Mouse (Mus musculus) forebrain, embryonic 10.5 days (tissue): ENCODE measurements around the gene Ocln. TPM values are rescaled to one million over a fixed set of nuclear protein-coding genes. Genes with fewer than 3 reads are reported as not detected.

ENCODE experiments used
- DNase-seq: peaks from one replicate; pipeline ENCODE4 v3.0.0-alpha.2; 2017; ENCODE audit warnings: low spot score; ENCODE audit errors: extremely low spot score
- H3K27ac ChIP-seq: fragments of 300-500 bp; sonication (generic); 2 replicates; pipeline ENCODE4 v1.5.1; 2016; ENCODE audit warnings: mild to moderate bottlenecking
- H3K27me3 ChIP-seq: fragments of 300-500 bp; sonication (generic); 2 replicates; pipeline ENCODE4 v1.6.1; 2016; ENCODE audit warnings: mild to moderate bottlenecking; ENCODE audit not compliant: poor library complexity, severe bottlenecking
- H3K36me3 ChIP-seq: fragments of 300-500 bp; sonication (generic); replicated peaks from 2 replicates; pipeline ENCODE4 v1.6.1; 2016; ENCODE audit warnings: mild to moderate bottlenecking, moderate library complexity
- H3K4me1 ChIP-seq: fragments of 300-500 bp; sonication (generic); 2 replicates; pipeline ENCODE4 v1.6.1; 2016
- H3K4me3 ChIP-seq: fragments of 300-500 bp; sonication (generic); 2 replicates; pipeline ENCODE4 v1.5.1; 2016; ENCODE audit warnings: mild to moderate bottlenecking, moderate library complexity
- H3K9me3 ChIP-seq: fragments of 300-500 bp; sonication (generic); 2 replicates; pipeline ENCODE4 v1.6.1; 2016; ENCODE audit warnings: mild to moderate bottlenecking, moderate library complexity
- WGBS: fragments of 180-500 bp; shearing (Covaris S2); methylation state at CpG from one replicate; pipeline ENCODE4 v1.1.7; 2016; 5-methylcytosine and 5-hydroxymethylcytosine counted together
- polyA plus RNA-seq: library from polyadenylated mRNA; unstranded; fragments of >200 nt; fragmentation: Nextera tagmentation; extraction: Ambion mirVana; gene quantifications from 2 replicates; pipeline ENCODE4 v1.2.1, GENCODE M21; 2016

Gene Ocln
- polyA plus RNA-seq, 1 experiment from 2014 or later: 3.6 TPM

DNA sequence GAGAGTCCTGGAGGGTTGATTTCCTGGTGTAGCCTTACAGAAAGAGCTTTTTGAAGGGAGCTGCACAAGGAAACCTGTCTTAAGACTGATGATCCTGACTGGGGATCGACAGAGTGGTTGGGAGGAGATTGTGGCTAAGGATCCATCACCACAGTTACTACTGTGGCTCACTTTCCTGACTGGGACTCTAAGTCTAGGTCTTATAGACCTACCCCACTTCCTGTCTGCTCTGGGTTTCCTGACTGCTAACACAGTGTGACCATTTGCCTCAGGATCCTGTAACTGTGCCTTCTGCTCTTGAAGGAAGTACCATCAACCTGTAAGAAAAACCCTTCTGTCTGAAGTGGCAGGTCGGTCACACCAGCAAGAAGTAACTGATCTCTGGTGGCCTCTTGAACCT, 18.2 kb upstream of the Ocln start:
- WGBS: 74% methylated on average over 2 of the region's 2 CpGs
- Histone ChIP-seq H3K4me1 (no peaks in the 10 kb centered on the region), H3K27me3 (no peaks in the 10 kb centered on the region), H3K9me3 (no peaks in the 10 kb centered on the region), H3K4me3 (no peak overlapping the region), H3K36me3 (no peaks in the 10 kb centered on the region), H3K27ac (no peak overlapping the region)
- DNase-seq: no peak

- DNase-seq: no peak
- Histone ChIP-seq H3K27ac (no peak overlapping the region), H3K4me1 (no peaks in the 10 kb centered on the region), H3K27me3 (no peaks in the 10 kb centered on the region), H3K36me3 (no peaks in the 10 kb centered on the region), H3K9me3 (no peaks in the 10 kb centered on the region), H3K4me3 (no peak overlapping the region)
- WGBS: 89% methylated on average over 1 of the region's 1 CpGs
Measured at GRCm38 (mm10) chr13:100568359-100568758, 15.8 kb upstream of the Ocln start.

- Histone ChIP-seq H3K4me3 (no peak overlapping the region), H3K9me3 (no peaks in the 10 kb centered on the region), H3K36me3 (no peaks in the 10 kb centered on the region), H3K27ac (no peak overlapping the region), H3K27me3 (peaks cover 10% of the 10 kb centered on the region), H3K4me1 (no peaks in the 10 kb centered on the region)
- DNase-seq: no peak
- WGBS: 81% methylated on average over 9 of the region's 9 CpGs
Measured at GRCm38 (mm10) chr13:100559449-100559848, 6.9 kb upstream of the Ocln start.

DNA sequence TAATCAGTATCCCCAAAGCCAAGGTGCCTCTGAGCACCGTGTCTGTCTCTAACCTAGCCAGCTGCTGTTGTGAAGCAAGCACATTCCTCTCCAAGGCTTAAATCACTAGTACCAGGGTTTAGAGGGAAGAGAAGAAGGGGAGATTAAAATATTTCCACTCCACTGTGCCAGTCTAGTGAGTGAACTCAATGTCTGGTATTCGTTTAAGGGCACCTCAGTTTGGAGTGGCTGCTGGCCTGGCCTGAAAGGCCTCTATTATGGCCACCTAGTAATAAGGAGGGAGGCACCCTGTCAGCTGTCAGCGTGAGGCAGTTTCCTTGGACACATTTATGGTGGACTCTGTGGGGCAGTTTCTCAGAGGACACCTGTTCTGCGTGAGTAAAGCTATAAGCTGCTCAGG, 4.5 kb upstream of the Ocln start:
- DNase-seq: no peak
- Histone ChIP-seq H3K4me1 (peaks cover 12% of the 10 kb centered on the region), H3K27me3 (peaks cover 34% of the 10 kb centered on the region), H3K9me3 (no peaks in the 10 kb centered on the region), H3K36me3 (no peaks in the 10 kb centered on the region), H3K27ac (no peak overlapping the region), H3K4me3 (no peak overlapping the region)
- WGBS: 72% methylated on average over 4 of the region's 4 CpGs

DNA sequence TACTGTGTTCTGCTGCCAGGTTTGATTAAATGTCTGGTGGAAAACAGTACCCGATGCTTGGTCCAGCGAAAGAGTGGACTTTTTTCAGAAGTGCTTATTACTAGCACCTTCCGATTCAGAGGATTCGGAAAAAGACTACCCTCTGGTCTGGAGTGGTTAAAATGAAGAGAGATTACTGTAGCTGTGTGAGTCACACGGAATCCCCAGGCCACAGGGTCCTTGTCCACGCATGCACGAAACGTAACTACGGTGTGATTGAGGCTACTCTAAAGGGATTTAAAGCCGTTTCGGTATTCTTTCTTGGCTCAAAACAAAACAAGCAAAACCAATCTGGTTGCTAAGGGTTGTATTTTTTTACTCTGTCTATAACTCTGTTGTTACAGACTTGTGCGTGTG, 522 bp upstream of the Ocln start:
- 4% methylated on average over 12 of the region's 12 CpGs for WGBS
- DNase-seq: no peak
- H3K27ac ChIP-seq: peak overlapping the region; percentile 69; the same call in 1 of the 2 replicates
- H3K9me3 ChIP-seq: no peaks in the 10 kb centered on the region
- peak overlapping the region; percentile 75 for H3K4me3 ChIP-seq
- H3K36me3 ChIP-seq: no peaks in the 10 kb centered on the region
- peaks cover 63% of the 10 kb centered on the region for H3K27me3 ChIP-seq
- peaks cover 21% of the 10 kb centered on the region for H3K4me1 ChIP-seq

GRCm38 (mm10) chr13:100552009-100552368, 529 bp downstream of the Ocln start:
- Histone ChIP-seq H3K9me3 (no peaks in the 10 kb centered on the region), H3K4me3 (peak overlapping the region; percentile 75), H3K36me3 (no peaks in the 10 kb centered on the region), H3K27ac (peak overlapping the region; percentile 69), H3K4me1 (peaks cover 21% of the 10 kb centered on the region), H3K27me3 (peaks cover 63% of the 10 kb centered on the region)
- peak; percentile 39 for DNase-seq
- under 1% methylated on average over 35 of the region's 35 CpGs for WGBS

- peaks cover 21% of the 10 kb centered on the region for H3K4me1 ChIP-seq
- H3K4me3 ChIP-seq: peak overlapping the region; percentile 75
- no peaks in the 10 kb centered on the region for H3K9me3 ChIP-seq
- H3K27me3 ChIP-seq: peaks cover 63% of the 10 kb centered on the region
- peak; percentile 40 for DNase-seq
- H3K36me3 ChIP-seq: no peaks in the 10 kb centered on the region
- WGBS: 1% methylated on average over 41 of the region's 41 CpGs
- H3K27ac ChIP-seq: peak overlapping the region; percentile 69; the same call in 1 of the 2 replicates
Measured at GRCm38 (mm10) chr13:100551371-100552008, 1.0 kb downstream of the Ocln start.

DNA sequence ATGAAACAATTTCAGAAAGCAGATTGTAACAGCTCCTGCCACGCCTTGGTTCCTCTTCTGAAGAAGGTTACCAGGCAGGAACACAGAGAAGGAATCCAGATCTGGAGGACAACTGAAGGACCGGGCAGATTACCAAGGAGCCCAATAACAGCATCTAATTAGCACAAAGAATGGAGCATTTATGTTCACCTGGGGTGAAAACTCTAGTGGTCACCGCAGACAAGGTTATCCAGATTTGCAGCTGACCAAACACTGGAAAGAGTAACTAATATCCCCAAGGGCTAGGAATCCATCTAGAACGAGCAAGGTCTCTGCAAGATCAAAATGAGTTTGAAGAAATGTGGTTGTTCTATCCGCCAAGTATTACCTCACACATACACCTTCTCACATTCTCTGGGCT, 5.2 kb downstream of the Ocln start:
- H3K4me3 ChIP-seq: no peak overlapping the region
- H3K4me1 ChIP-seq: peaks cover 11% of the 10 kb centered on the region
- H3K36me3 ChIP-seq: no peaks in the 10 kb centered on the region
- peaks cover 31% of the 10 kb centered on the region for H3K27me3 ChIP-seq
- no peak overlapping the region for H3K27ac ChIP-seq
- 87% methylated on average over 5 of the region's 5 CpGs for WGBS
- DNase-seq: no peak
- H3K9me3 ChIP-seq: no peaks in the 10 kb centered on the region

DNA sequence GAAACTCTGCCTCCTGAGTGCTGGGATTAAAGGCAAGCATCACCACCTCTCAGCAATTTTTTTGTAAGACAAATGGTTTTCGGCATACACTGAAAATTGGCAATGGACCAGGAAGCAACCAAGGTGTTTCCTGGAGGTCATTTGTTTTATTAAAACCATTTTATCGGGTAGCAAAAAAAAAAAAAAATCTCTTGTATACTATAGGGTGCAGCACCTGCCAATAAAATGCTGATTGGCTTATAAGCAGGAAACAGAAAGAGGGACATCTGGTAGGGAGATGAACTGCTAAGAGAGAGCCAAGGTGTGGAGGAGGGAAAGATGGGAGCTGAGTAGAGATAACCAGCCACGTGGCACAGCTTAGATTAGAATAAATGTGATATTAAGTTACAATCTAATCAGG, 7.0 kb downstream of the Ocln start:
- no peak overlapping the region for H3K27ac ChIP-seq
- no peaks in the 10 kb centered on the region for H3K4me1 ChIP-seq
- H3K27me3 ChIP-seq: peaks cover 14% of the 10 kb centered on the region
- no peaks in the 10 kb centered on the region for H3K36me3 ChIP-seq
- WGBS: 84% methylated on average over 3 of the region's 3 CpGs
- no peak for DNase-seq
- H3K4me3 ChIP-seq: no peak overlapping the region
- no peaks in the 10 kb centered on the region for H3K9me3 ChIP-seq

GRCm38 (mm10) chr13:100544220-100544662, 8.3 kb downstream of the Ocln start:
- DNase-seq: no peak
- Histone ChIP-seq H3K4me1 (no peaks in the 10 kb centered on the region), H3K27ac (no peak overlapping the region), H3K4me3 (no peak overlapping the region), H3K27me3 (peaks cover 1% of the 10 kb centered on the region; the same call in 1 of the 2 replicates), H3K9me3 (no peaks in the 10 kb centered on the region), H3K36me3 (no peaks in the 10 kb centered on the region)
- WGBS: 81% methylated on average over 4 of the region's 4 CpGs

GRCm38 (mm10) chr13:100543011-100543767, 9.3 kb downstream of the Ocln start:
- no peak for DNase-seq
- H3K4me3 ChIP-seq: no peak overlapping the region
- H3K36me3 ChIP-seq: no peaks in the 10 kb centered on the region
- no peak overlapping the region for H3K27ac ChIP-seq
- H3K4me1 ChIP-seq: no peaks in the 10 kb centered on the region
- no peaks in the 10 kb centered on the region for H3K27me3 ChIP-seq
- WGBS: 87% methylated on average over 10 of the region's 10 CpGs
- no peaks in the 10 kb centered on the region for H3K9me3 ChIP-seq

DNA sequence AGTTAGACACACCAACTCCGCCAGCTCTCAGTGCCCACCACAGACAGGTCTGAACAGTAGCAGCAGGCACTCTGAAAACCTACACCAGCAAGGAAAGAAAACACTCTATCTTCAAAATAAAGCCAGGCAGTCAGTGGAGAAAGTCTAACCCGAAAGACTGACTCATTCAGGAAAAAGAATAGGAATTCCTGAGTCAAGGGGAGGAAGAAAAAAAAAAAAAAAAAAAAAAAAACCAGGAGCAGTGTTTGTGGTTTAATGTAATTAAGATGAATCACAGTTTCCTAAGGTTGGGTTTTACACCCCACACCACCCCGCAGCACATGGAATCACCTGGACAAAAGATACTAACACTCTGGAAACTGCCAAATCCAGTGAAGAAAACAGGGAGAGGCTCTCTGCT, 16.4 kb downstream of the Ocln start:
- DNase-seq: no peak
- no peak overlapping the region for H3K4me3 ChIP-seq
- 78% methylated on average over 3 of the region's 3 CpGs for WGBS
- H3K4me1 ChIP-seq: no peaks in the 10 kb centered on the region
- H3K27me3 ChIP-seq: no peaks in the 10 kb centered on the region
- no peaks in the 10 kb centered on the region for H3K36me3 ChIP-seq
- H3K27ac ChIP-seq: no peak overlapping the region
- no peaks in the 10 kb centered on the region for H3K9me3 ChIP-seq

DNA sequence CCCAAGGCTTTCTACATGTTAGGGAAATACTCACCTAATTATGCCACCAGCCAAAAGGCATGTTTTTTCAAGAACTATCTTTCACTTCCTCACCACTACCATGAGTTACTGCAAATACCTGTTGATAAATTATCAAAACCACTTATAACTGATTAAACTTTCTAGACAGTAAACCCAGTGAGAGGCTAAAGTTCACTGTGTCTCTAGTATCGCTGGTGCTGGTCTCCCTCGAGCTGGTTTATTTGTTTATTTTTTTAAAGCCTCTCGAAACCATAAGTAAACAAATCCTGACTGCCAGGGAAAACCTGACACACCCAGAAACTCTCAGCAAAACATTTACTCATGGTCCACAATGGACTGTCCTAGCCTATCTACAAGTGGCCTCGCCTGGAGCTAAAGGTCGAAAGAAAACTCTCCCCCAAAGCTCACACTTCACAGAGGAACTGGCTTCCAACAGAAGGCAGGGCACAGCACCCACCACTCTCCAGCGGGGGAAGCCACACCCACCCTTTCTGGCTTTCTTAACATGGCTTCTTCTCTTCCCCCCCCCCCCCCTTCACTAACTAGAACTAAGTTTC, 19.6 kb downstream of the Ocln start:
- no peaks in the 10 kb centered on the region for H3K27me3 ChIP-seq
- no peak overlapping the region for H3K4me3 ChIP-seq
- 81% methylated on average over 6 of the region's 6 CpGs for WGBS

More for the DNA sequence above, 19.6 kb downstream of the Ocln start:
- no peaks in the 10 kb centered on the region for H3K4me1 ChIP-seq
- no peaks in the 10 kb centered on the region for H3K9me3 ChIP-seq
- H3K27ac ChIP-seq: no peak overlapping the region
- no peaks in the 10 kb centered on the region for H3K36me3 ChIP-seq
- DNase-seq: no peak
